ENCODE assay signal across 9 mouse cellular contexts in the genomic region with DNA sequence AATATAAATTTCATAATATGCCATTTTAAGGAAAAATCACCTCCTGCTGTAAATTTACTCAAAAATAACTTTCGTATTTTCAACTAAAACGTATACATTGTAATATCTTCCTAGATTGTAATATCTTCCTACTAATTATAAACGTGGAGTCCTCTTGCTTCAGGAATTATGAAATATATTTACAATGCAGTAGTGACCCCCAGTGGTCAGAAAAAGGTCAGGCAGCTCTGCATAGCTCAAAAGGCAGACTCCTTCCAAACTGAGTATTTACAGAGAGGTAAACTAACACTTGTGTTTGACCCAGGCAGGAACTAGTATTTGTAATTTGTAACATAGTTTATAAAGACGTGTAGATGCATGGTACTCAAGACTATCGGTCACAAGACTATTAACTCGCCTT. TPM values are rescaled to one million over a fixed set of nuclear protein-coding genes. Genes with fewer than 3 reads are reported as not detected.
A peak's percentile ranks its signal among the peaks of the same experiment; 100 is the strongest.
DNase-seq lines count a peak whose midpoint lies in the region; ATAC-seq lines count a peak whose summit lies in the region.
"Had no signal": no experiment of that assay in that cellular context is flagged by ENCODE, and none has a peak within 500 bp of the region (broad histone marks: within the 10 kb centered on the region; RNA-seq: fewer than 3 reads in every experiment).

No protein-coding gene starts in this region.

- H3K27me3 ChIP-seq in neural tube, embryonic 13.5 days = no peaks in the 10 kb centered on the region

- H3K36me3 ChIP-seq in neural tube, embryonic 13.5 days = no peaks in the 10 kb centered on the region

- no peak overlapping the region for H3K4me2 ChIP-seq in neural tube, embryonic 13.5 days

- H3K9me3 ChIP-seq in neural tube, embryonic 13.5 days = no peaks in the 10 kb centered on the region

- H3K27ac ChIP-seq in neural tube, embryonic 13.5 days (replicated peaks) = no peak overlapping the region
- H3K27ac ChIP-seq: macrophage had no signal

- WGBS in neural tube, embryonic 13.5 days = 42% methylated on average over 6 of the region's 6 CpGs

- no peak overlapping the region for H3K4me3 ChIP-seq in neural tube, embryonic 13.5 days

- no peak overlapping the region for H3K9ac ChIP-seq in neural tube, embryonic 13.5 days

- H3K4me1 ChIP-seq in neural tube, embryonic 13.5 days (replicated peaks) = peaks cover 11% of the 10 kb centered on the region; the same call in 1 of the 2 replicates

- peak; percentile 15 for DNase-seq in kidney, adult 18-20 months
- DNase-seq in kidney, adult 11 months = no peak
- DNase-seq in MN1 (ENCODE audit: low spot score) = peak; percentile 39
- DNase-seq in cerebellum, adult 9-10 months = peak; percentile 58
- DNase-seq in frontal cortex, postnatal 36 days (ENCODE audit: low spot score in 2 of 2) = peak; percentile 30 to 74
- DNase-seq in layer of hippocampus, postnatal 36 days = peak; percentile 20 to 32

- peak; percentile 69; the same call in 1 of the 2 replicates for ATAC-seq in neural tube, embryonic 13.5 days (ENCODE audit: low read depth)
- no peak for ATAC-seq in megakaryocyte, adult 5-6 weeks (ENCODE audit: poor library complexity, severe bottlenecking)

RNA-seq across cellular contexts. Expression of a gene that starts 37.2 kb away (rescaled TPM):
- total RNA-seq in layer of hippocampus, postnatal 36 days (2021) = 10 to 100 TPM; 28.4 to 35.2 TPM
- polyA plus RNA-seq in neural tube, embryonic 13.5 days (2015; fragmentation: Nextera tagmentation; extraction: Ambion mirVana) = 11.5 and 13.8 TPM in 2 replicates
- 0.11 TPM in 1 of 2 replicates, not detected in the other for total RNA-seq in megakaryocyte, adult 5-6 weeks (2015)
- 0.04 and 0.08 TPM in 2 replicates for total RNA-seq in megakaryocyte, adult 5-6 weeks (2017)

Comparison
In these comparisons a context has a peak if more than half of its experiments do, and no peak if none do; other contexts are left out.
1. RNA of a gene that starts 37.2 kb away (total RNA-seq): 28.4 to 35.2 TPM in layer of hippocampus, postnatal 36 days; 0.04 to 0.11 TPM in megakaryocyte, adult 5-6 weeks; every median in the first group is over 10 times any median in the second.